Mouse (Mus musculus) bone marrow, adult 2 months (tissue): ENCODE results near the gene Adamts12.

Source experiments
- CTCF ChIP-seq: fragments of 200-500 bp; IDR thresholded peaks from 2 replicates; pipeline ENCODE4 v1.5.1; 2011; ENCODE audit warnings: low read length, control low read depth; ENCODE audit not compliant: control insufficient read depth, insufficient read depth
- POLR2A ChIP-seq: fragments of 200-500 bp; IDR thresholded peaks from 2 replicates; pipeline ENCODE4 v1.6.1; 2011; ENCODE audit warnings: low read depth, mild to moderate bottlenecking, control low read depth, low read length, borderline replicate concordance; ENCODE audit not compliant: control insufficient read depth

- no peak for TF ChIP-seq CTCF
- no peak for TF ChIP-seq POLR2A
Observed at GRCm38 (mm10) chr15:11145581-11145980, 81.0 kb downstream of the Adamts12 start.
